Mouse (Mus musculus) C2C12 (cell line): ENCODE data around the gene Gstm7. TPM values are rescaled to one million over a fixed set of nuclear protein-coding genes. Genes with fewer than 3 reads are reported as not detected.

ENCODE experiments used
- H3K27me3 ChIP-seq: one replicate; pipeline ENCODE4 v1.6.1; 2011; ENCODE audit not compliant: control insufficient read depth, insufficient read depth, insufficient read length
- H3K36me3 ChIP-seq: one replicate; pipeline ENCODE4 v1.6.1; 2011; ENCODE audit not compliant: control insufficient read depth, insufficient read depth
- H3K4me3 ChIP-seq: one replicate; pipeline ENCODE4 v1.5.1; 2011; ENCODE audit warnings: mild to moderate bottlenecking, control low read depth; ENCODE audit not compliant: poor library complexity, insufficient read depth, severe bottlenecking
- H3K79me2 ChIP-seq: one replicate; pipeline ENCODE4 v1.6.1; 2011; ENCODE audit not compliant: control insufficient read depth, insufficient read depth
- H3K79me3 ChIP-seq: one replicate; pipeline ENCODE4 v1.6.1; 2011; ENCODE audit warnings: low read depth, control low read depth
- H3ac ChIP-seq: one replicate; pipeline ENCODE3; 2011; ENCODE audit warnings: low read depth; ENCODE audit not compliant: control insufficient read depth, insufficient read length
- CEBPB ChIP-seq: IDR thresholded peaks from one replicate; pipeline ENCODE4 v1.6.1; 2011; ENCODE audit warnings: low read depth, mild to moderate bottlenecking, control low read depth, moderate library complexity
- CTCF ChIP-seq: IDR thresholded peaks from one replicate; pipeline ENCODE4 v1.5.1; 2011; ENCODE audit not compliant: control insufficient read depth, insufficient read depth, insufficient read length
- FOSL1 ChIP-seq: IDR thresholded peaks from one replicate; pipeline ENCODE4 v1.8.0; 2011; ENCODE audit warnings: mild to moderate bottlenecking, low read length; ENCODE audit not compliant: poor library complexity, insufficient read depth, severe bottlenecking
- MAX ChIP-seq: IDR thresholded peaks from one replicate; pipeline ENCODE4 v1.6.1; 2011; ENCODE audit warnings: mild to moderate bottlenecking, control low read depth
- MYOD1 ChIP-seq: IDR thresholded peaks from one replicate; pipeline ENCODE4 v1.6.1; 2011; ENCODE audit warnings: low read depth; ENCODE audit not compliant: control insufficient read depth, insufficient read length
- MYOG ChIP-seq: IDR thresholded peaks from one replicate; pipeline ENCODE4 v1.6.1; 2011; ENCODE audit not compliant: control insufficient read depth, insufficient read length; ENCODE audit errors: extremely low read depth
- USF1 ChIP-seq: IDR thresholded peaks from one replicate; pipeline ENCODE4 v1.6.1; 2011; ENCODE audit warnings: low read depth, mild to moderate bottlenecking, control low read depth, moderate library complexity
- polyA plus RNA-seq: library from polyadenylated mRNA; unstranded; fragments of >200 nt; fragmentation: generic; extraction: Trizol; gene quantifications from one replicate; pipeline ENCODE4 v1.2.1, GENCODE M21; 2012; ENCODE audit warnings: missing spikeins

Gstm7 gene
- polyA plus RNA-seq, 1 experiment: 0.21 TPM

GRCm38 (mm10) chr3:107941261-107941660, 9.6 kb upstream of the Gstm7 start:
- Histone ChIP-seq H3K4me3 (no peak overlapping the region), H3K27me3 (peaks cover 3% of the 10 kb centered on the region), H3ac (no peak overlapping the region), H3K79me3 (no peaks in the 10 kb centered on the region), H3K79me2 (no peaks in the 10 kb centered on the region), H3K36me3 (no peaks in the 10 kb centered on the region)
- TF ChIP-seq MYOD1 (no peak), CTCF (no peak), MYOG (no peak), MAX (no peak), CEBPB (no peak), FOSL1 (no peak), USF1 (no peak)

GRCm38 (mm10) chr3:107940524-107940923, 8.9 kb upstream of the Gstm7 start:
- H3K27me3 ChIP-seq: no peaks in the 10 kb centered on the region
- H3ac ChIP-seq: no peak overlapping the region

GRCm38 (mm10) chr3:107939830-107940229, 8.2 kb upstream of the Gstm7 start:
- Histone ChIP-seq H3K4me3 (no peak overlapping the region), H3K36me3 (no peaks in the 10 kb centered on the region), H3K79me2 (no peaks in the 10 kb centered on the region), H3ac (no peak overlapping the region), H3K79me3 (no peaks in the 10 kb centered on the region), H3K27me3 (no peaks in the 10 kb centered on the region)
- TF ChIP-seq MYOD1: no peak

More at GRCm38 (mm10) chr3:107940524-107940923, 8.9 kb upstream of the Gstm7 start:
- Histone ChIP-seq H3K4me3 (no peak overlapping the region), H3K79me3 (no peaks in the 10 kb centered on the region), H3K79me2 (no peaks in the 10 kb centered on the region), H3K36me3 (no peaks in the 10 kb centered on the region)
- TF ChIP-seq FOSL1: no peak
- TF ChIP-seq CEBPB: no peak
- TF ChIP-seq MYOD1: no peak
- no peak for TF ChIP-seq USF1
- TF ChIP-seq CTCF: no peak
- TF ChIP-seq MAX: no peak
- TF ChIP-seq MYOG: no peak

GRCm38 (mm10) chr3:107939403-107939802, 7.8 kb upstream of the Gstm7 start:
- Histone ChIP-seq H3K79me2 (no peaks in the 10 kb centered on the region), H3K79me3 (no peaks in the 10 kb centered on the region), H3K4me3 (no peak overlapping the region), H3K27me3 (no peaks in the 10 kb centered on the region), H3ac (no peak overlapping the region), H3K36me3 (no peaks in the 10 kb centered on the region)
- TF ChIP-seq FOSL1: no peak
- peak; percentile 70 for TF ChIP-seq CTCF
- no peak for TF ChIP-seq MAX

- Histone ChIP-seq H3K27me3 (peaks cover 5% of the 10 kb centered on the region), H3K4me3 (no peak overlapping the region), H3ac (no peak overlapping the region), H3K79me2 (no peaks in the 10 kb centered on the region), H3K36me3 (no peaks in the 10 kb centered on the region), H3K79me3 (no peaks in the 10 kb centered on the region)
- TF ChIP-seq FOSL1 (no peak), CTCF (no peak), MAX (no peak), USF1 (no peak), MYOG (no peak)
These were observed 4.3 kb upstream of the Gstm7 start for GRCm38 (mm10) chr3:107935888-107936287.

- no peak for TF ChIP-seq MYOG
- no peak for TF ChIP-seq CEBPB
- no peak for TF ChIP-seq CTCF
- no peak for TF ChIP-seq MAX
- no peak for TF ChIP-seq MYOD1
- TF ChIP-seq USF1: no peak
- TF ChIP-seq FOSL1: no peak
- H3K4me3 ChIP-seq: no peak overlapping the region
- no peaks in the 10 kb centered on the region for H3K79me3 ChIP-seq
- no peak overlapping the region for H3ac ChIP-seq
- peaks cover 5% of the 10 kb centered on the region for H3K27me3 ChIP-seq
- H3K36me3 ChIP-seq: no peaks in the 10 kb centered on the region
- H3K79me2 ChIP-seq: no peaks in the 10 kb centered on the region
These were observed 3.7 kb upstream of the Gstm7 start for GRCm38 (mm10) chr3:107935268-107935667.

GRCm38 (mm10) chr3:107932128-107932527, 511 bp upstream of the Gstm7 start:
- H3K27me3 ChIP-seq: peaks cover 7% of the 10 kb centered on the region
- H3K79me2 ChIP-seq: no peaks in the 10 kb centered on the region
- no peak overlapping the region for H3K4me3 ChIP-seq
- no peaks in the 10 kb centered on the region for H3K36me3 ChIP-seq
- H3K79me3 ChIP-seq: no peaks in the 10 kb centered on the region
- no peak overlapping the region for H3ac ChIP-seq
- TF ChIP-seq FOSL1 (no peak), USF1 (no peak), MYOD1 (no peak), MAX (no peak), MYOG (no peak), CEBPB (no peak), CTCF (no peak)
